Mouse (Mus musculus) heart, embryonic 12.5 days (tissue): Measurements from ENCODE around the gene Asphd1. TPM values are rescaled to one million over a fixed set of nuclear protein-coding genes. Genes with fewer than 3 reads are reported as not detected.

Source experiments
- ATAC-seq: fragments of 200-750 bp; cut with Nextera tagmentation; 2 replicates; pipeline ENCODE4 v1.8.0; 2017; ENCODE audit warnings: moderate TSS enrichment, moderate library complexity; ENCODE audit not compliant: insufficient number of reproducible peaks, low FRiP score
- H3K27ac ChIP-seq: fragments of 300-500 bp; sonication (generic); 2 replicates; pipeline ENCODE4 v1.5.1; 2016; ENCODE audit warnings: mild to moderate bottlenecking, moderate library complexity; ENCODE audit not compliant: poor library complexity, severe bottlenecking
- H3K27me3 ChIP-seq: fragments of 300-500 bp; sonication (generic); replicated peaks from 2 replicates; pipeline ENCODE4 v1.6.1; 2016; ENCODE audit warnings: mild to moderate bottlenecking, moderate library complexity
- H3K36me3 ChIP-seq: fragments of 300-500 bp; sonication (generic); 2 replicates; pipeline ENCODE4 v1.6.1; 2016; ENCODE audit warnings: mild to moderate bottlenecking, moderate library complexity
- H3K4me1 ChIP-seq: fragments of 300-500 bp; sonication (generic); replicated peaks from 2 replicates; pipeline ENCODE4 v1.6.1; 2016; ENCODE audit warnings: mild to moderate bottlenecking
- H3K4me2 ChIP-seq: fragments of 300-500 bp; sonication (generic); 2 replicates; pipeline ENCODE4 v1.6.1; 2016; ENCODE audit warnings: mild to moderate bottlenecking, moderate library complexity
- H3K4me3 ChIP-seq: fragments of 300-500 bp; sonication (generic); 2 replicates; pipeline ENCODE4 v1.5.1; 2016; ENCODE audit warnings: mild to moderate bottlenecking
- H3K9ac ChIP-seq: fragments of 300-500 bp; sonication (generic); 2 replicates; pipeline ENCODE4 v1.6.1; 2016; ENCODE audit warnings: mild to moderate bottlenecking, moderate library complexity
- H3K9me3 ChIP-seq: fragments of 300-500 bp; sonication (generic); replicated peaks from 2 replicates; pipeline ENCODE4 v1.6.1; 2016; ENCODE audit warnings: mild to moderate bottlenecking, moderate library complexity
- WGBS: fragments of 180-500 bp; shearing (Covaris S2); methylation state at CpG from one replicate; pipeline ENCODE4 v1.1.7; 2016; 5-methylcytosine and 5-hydroxymethylcytosine counted together
- polyA plus RNA-seq: library from polyadenylated mRNA; unstranded; fragments of >200 nt; fragmentation: Nextera tagmentation; extraction: Ambion mirVana; gene quantifications from 2 replicates; pipeline ENCODE4 v1.2.1, GENCODE M21; 2016

Gene Asphd1
- polyA plus RNA-seq, 1 experiment from 2014 or later: not detected

- Histone ChIP-seq H3K27me3 (no peaks in the 10 kb centered on the region), H3K9me3 (no peaks in the 10 kb centered on the region), H3K27ac (peak within 1 kb of the TSS; percentile 86), H3K4me2 (peak within 1 kb of the TSS; percentile 83), H3K4me3 (peak within 1 kb of the TSS; percentile 85), H3K9ac (peak within 1 kb of the TSS; percentile 93), H3K36me3 (peaks cover 33% of the 10 kb centered on the region), H3K4me1 (peaks cover 10% of the 10 kb centered on the region)
- ATAC-seq: peak; percentile 94
- WGBS: under 1% methylated on average over 55 of the region's 55 CpGs
Observed at GRCm38 (mm10) chr7:126975950-126976866, 26.8 kb upstream of the Asphd1 start, which contains the start of gene Cdiptos. Gene Cdiptos (minus strand): TSS chr7:126976098.

GRCm38 (mm10) chr7:126975893-126975949 lies 26.3 kb upstream of the Asphd1 start, which contains the start of gene Cdipt:
Gene Cdipt (plus strand): TSS chr7:126975914.
- Histone ChIP-seq H3K9me3 (no peaks in the 10 kb centered on the region), H3K4me3 (peak within 1 kb of the TSS; percentile 85), H3K9ac (peak within 1 kb of the TSS; percentile 93), H3K4me1 (peaks cover 10% of the 10 kb centered on the region), H3K4me2 (peak within 1 kb of the TSS; percentile 83), H3K27me3 (no peaks in the 10 kb centered on the region), H3K36me3 (peaks cover 28% of the 10 kb centered on the region), H3K27ac (peak within 1 kb of the TSS; percentile 86)
- WGBS: 0% methylated on average over 1 of the region's 1 CpGs
- ATAC-seq: no peak

- Histone ChIP-seq H3K9ac (peak overlapping the region; percentile 44; the same call in 1 of the 2 replicates), H3K4me1 (peaks cover 10% of the 10 kb centered on the region), H3K27me3 (no peaks in the 10 kb centered on the region), H3K4me2 (peak overlapping the region; percentile 83), H3K4me3 (peak overlapping the region; percentile 85), H3K9me3 (no peaks in the 10 kb centered on the region), H3K36me3 (peaks cover 27% of the 10 kb centered on the region), H3K27ac (no peak overlapping the region)
- ATAC-seq: no peak
- WGBS: 12% methylated on average over 8 of the region's 8 CpGs
Observed at GRCm38 (mm10) chr7:126975493-126975892, 26.1 kb upstream of the Asphd1 start.

GRCm38 (mm10) chr7:126967361-126967760 lies 18.0 kb upstream of the Asphd1 start:
- Histone ChIP-seq H3K4me2 (no peak overlapping the region), H3K4me1 (no peaks in the 10 kb centered on the region), H3K27me3 (peaks cover 22% of the 10 kb centered on the region), H3K36me3 (no peaks in the 10 kb centered on the region), H3K27ac (no peak overlapping the region), H3K9me3 (no peaks in the 10 kb centered on the region), H3K9ac (no peak overlapping the region), H3K4me3 (no peak overlapping the region)
- no peak for ATAC-seq
- 56% methylated on average over 6 of the region's 6 CpGs for WGBS

GRCm38 (mm10) chr7:126965568-126965967 lies 16.2 kb upstream of the Asphd1 start:
- ATAC-seq: no peak
- Histone ChIP-seq H3K36me3 (no peaks in the 10 kb centered on the region), H3K27me3 (peaks cover 36% of the 10 kb centered on the region), H3K9me3 (no peaks in the 10 kb centered on the region), H3K4me3 (no peak overlapping the region), H3K9ac (no peak overlapping the region), H3K27ac (no peak overlapping the region), H3K4me2 (no peak overlapping the region), H3K4me1 (no peaks in the 10 kb centered on the region)
- 52% methylated on average over 3 of the region's 3 CpGs for WGBS

- 23% methylated on average over 19 of the region's 19 CpGs for WGBS
- Histone ChIP-seq H3K4me3 (no peak overlapping the region), H3K4me2 (0 out of 2 replicates have a peak overlapping the region, but pooled peaks have one; percentile 19), H3K4me1 (no peaks in the 10 kb centered on the region), H3K9me3 (no peaks in the 10 kb centered on the region), H3K27ac (no peak overlapping the region), H3K9ac (0 out of 2 replicates have a peak overlapping the region, but pooled peaks have one; percentile 13), H3K36me3 (no peaks in the 10 kb centered on the region), H3K27me3 (peaks cover 36% of the 10 kb centered on the region)
- no peak for ATAC-seq
Observed at GRCm38 (mm10) chr7:126963548-126964286, 14.3 kb upstream of the Asphd1 start.

- H3K4me1 ChIP-seq: no peaks in the 10 kb centered on the region
- no peak for ATAC-seq
- WGBS: 82% methylated on average over 4 of the region's 4 CpGs
- no peak overlapping the region for H3K9ac ChIP-seq
- no peak overlapping the region for H3K4me2 ChIP-seq
- H3K27me3 ChIP-seq: peaks cover 41% of the 10 kb centered on the region
- no peaks in the 10 kb centered on the region for H3K36me3 ChIP-seq
- H3K4me3 ChIP-seq: no peak overlapping the region
- no peaks in the 10 kb centered on the region for H3K9me3 ChIP-seq
- H3K27ac ChIP-seq: no peak overlapping the region
Observed at GRCm38 (mm10) chr7:126961965-126962364, 12.6 kb upstream of the Asphd1 start.

- Histone ChIP-seq H3K27me3 (peaks cover 45% of the 10 kb centered on the region), H3K9ac (no peak overlapping the region), H3K4me3 (no peak overlapping the region), H3K4me1 (no peaks in the 10 kb centered on the region), H3K4me2 (no peak overlapping the region), H3K36me3 (no peaks in the 10 kb centered on the region), H3K9me3 (no peaks in the 10 kb centered on the region), H3K27ac (no peak overlapping the region)
- WGBS: 79% methylated on average over 5 of the region's 5 CpGs
- ATAC-seq: no peak
Observed at GRCm38 (mm10) chr7:126961095-126961494, 11.7 kb upstream of the Asphd1 start.

- Histone ChIP-seq H3K9me3 (no peaks in the 10 kb centered on the region), H3K9ac (no peak overlapping the region), H3K4me3 (no peak overlapping the region), H3K27ac (no peak overlapping the region), H3K36me3 (no peaks in the 10 kb centered on the region), H3K27me3 (peaks cover 49% of the 10 kb centered on the region), H3K4me2 (no peak overlapping the region), H3K4me1 (no peaks in the 10 kb centered on the region)
- WGBS: 60% methylated on average over 9 of the region's 9 CpGs
- ATAC-seq: no peak
Observed at GRCm38 (mm10) chr7:126959780-126960179, 10.4 kb upstream of the Asphd1 start.

GRCm38 (mm10) chr7:126955125-126955524 lies 5.7 kb upstream of the Asphd1 start:
- Histone ChIP-seq H3K4me2 (no peak overlapping the region), H3K9me3 (no peaks in the 10 kb centered on the region), H3K9ac (no peak overlapping the region), H3K4me1 (peaks cover 5% of the 10 kb centered on the region), H3K27ac (no peak overlapping the region), H3K4me3 (no peak overlapping the region), H3K27me3 (peaks cover 55% of the 10 kb centered on the region), H3K36me3 (no peaks in the 10 kb centered on the region)
- no peak for ATAC-seq
- 53% methylated on average over 3 of the region's 3 CpGs for WGBS

- no peaks in the 10 kb centered on the region for H3K36me3 ChIP-seq
- H3K4me2 ChIP-seq: no peak overlapping the region
- no peak overlapping the region for H3K4me3 ChIP-seq
- peaks cover 14% of the 10 kb centered on the region for H3K4me1 ChIP-seq
- no peak for ATAC-seq
- WGBS: 0% methylated on average over 8 of the region's 8 CpGs
- no peak overlapping the region for H3K27ac ChIP-seq
- no peaks in the 10 kb centered on the region for H3K9me3 ChIP-seq
- peaks cover 65% of the 10 kb centered on the region for H3K27me3 ChIP-seq
- no peak overlapping the region for H3K9ac ChIP-seq
Observed at GRCm38 (mm10) chr7:126952646-126953045, 3.3 kb upstream of the Asphd1 start.
